Mouse (Mus musculus): ENCODE results near the gene Ier3.

Ier3 gene

DNA sequence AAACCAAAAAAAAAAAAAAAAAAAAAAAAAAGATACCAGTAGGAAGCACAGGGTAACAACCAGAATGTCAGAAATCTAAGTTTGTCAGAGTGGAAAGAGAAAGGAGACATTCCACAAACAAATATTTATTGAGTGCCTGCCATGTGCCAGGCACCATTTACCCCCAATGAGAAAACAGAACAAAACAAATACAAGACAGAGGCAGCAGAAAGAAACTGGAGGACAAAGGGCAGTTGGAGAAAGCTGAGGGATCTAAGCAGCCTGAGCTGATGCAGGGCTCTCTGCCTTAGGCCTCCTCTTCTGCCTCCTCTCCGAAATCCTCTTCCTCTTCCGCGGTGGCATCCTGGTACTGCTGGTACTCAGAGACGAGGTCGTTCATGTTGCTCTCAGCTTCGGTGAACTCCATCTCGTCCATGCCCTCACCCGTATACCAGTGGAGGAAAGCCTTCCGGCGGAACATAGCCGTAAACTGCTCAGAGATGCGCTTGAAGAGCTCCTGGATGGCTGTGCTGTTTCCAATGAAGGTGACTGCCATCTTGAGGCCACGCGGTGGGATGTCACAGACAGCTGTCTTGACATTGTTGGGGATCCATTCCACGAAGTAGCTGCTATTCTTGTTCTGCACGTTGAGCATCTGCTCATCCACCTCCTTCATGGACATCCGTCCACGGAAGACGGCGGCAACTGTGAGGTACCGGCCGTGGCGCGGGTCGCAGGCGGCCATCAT, 13.4 kb downstream of the Ier3 start:
- in situ Hi-C loops (cut with MboI, MseI) = loop anchor here (5.0 to 10.0 kb wide), 2 partner anchors 37 to 280 kb away; no protein-coding TSS in a partner anchor

GRCm38 (mm10) chr17:35835424-35836140, 14.1 kb downstream of the Ier3 start:
- in situ Hi-C loops (cut with MboI, MseI) = loop anchor here (5.0 to 10.0 kb wide), 2 partner anchors 37 to 279 kb away; no protein-coding TSS in a partner anchor

GRCm38 (mm10) chr17:35836178-35836965, 14.9 kb downstream of the Ier3 start:
- in situ Hi-C loops (cut with MboI, MseI) = loop anchor here (5.0 to 10.0 kb wide), 2 partner anchors 36 to 278 kb away; no protein-coding TSS in a partner anchor

GRCm38 (mm10) chr17:35836991-35837422, 15.5 kb downstream of the Ier3 start:
- in situ Hi-C loops (cut with MboI, MseI) = loop anchor here (5.0 to 10.0 kb wide), 2 partner anchors 35 to 278 kb away; no protein-coding TSS in a partner anchor

- in situ Hi-C loops (cut with MboI, MseI) = loop anchor here (5.0 to 10.0 kb wide), 2 partner anchors 35 to 277 kb away; no protein-coding TSS in a partner anchor
Observed at GRCm38 (mm10) chr17:35837487-35837886, 16.0 kb downstream of the Ier3 start.

DNA sequence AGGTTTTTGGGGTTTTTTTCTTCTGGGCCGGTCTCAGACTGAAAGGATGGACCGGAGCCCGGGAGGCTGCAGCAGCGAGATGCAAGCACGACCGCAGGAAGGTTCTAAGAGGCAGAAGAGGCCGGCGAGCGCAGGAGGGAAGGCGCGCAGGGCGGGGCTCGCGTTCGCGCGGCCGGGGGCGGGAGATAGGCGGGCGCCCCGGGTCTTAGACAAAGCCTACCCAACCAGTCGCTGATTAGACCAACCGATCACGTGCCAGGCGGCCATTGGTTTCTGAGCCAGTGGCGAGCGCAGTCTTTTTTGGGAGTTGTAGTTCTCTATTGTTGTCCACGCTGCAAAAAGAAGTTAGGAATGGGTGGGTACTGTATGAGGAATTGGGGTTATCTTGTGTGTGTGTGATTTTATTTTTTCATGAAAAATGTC, 16.6 kb downstream of the Ier3 start, which contains the start of gene Tubb5:
Gene Tubb5, minus strand, starts transcription at position 185 of the 423 bp plus-strand sequence.
- in situ Hi-C loops (cut with MboI, MseI) = loop anchor here (5.0 to 10.0 kb wide), 2 partner anchors 34 to 277 kb away; no protein-coding TSS in a partner anchor

DNA sequence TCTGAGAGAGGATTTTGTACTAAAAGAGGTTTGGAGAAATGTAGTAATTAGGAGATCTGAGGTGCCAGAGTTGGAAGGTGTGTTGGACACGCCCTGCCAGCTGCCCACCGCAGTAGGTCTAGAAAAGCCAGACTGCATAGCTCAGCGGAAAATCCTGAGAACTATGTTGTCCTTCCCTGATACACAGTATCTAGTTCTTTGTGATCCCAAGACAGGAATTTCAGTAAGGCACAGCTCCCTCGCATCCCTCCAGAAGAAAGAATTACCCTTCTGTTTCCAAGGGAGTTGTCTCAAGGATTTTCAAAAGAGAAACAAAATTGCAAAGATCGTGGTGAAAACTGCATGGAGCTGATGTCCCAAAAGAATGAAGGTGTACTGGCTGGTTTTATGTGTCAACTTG, 17.1 kb downstream of the Ier3 start:
- in situ Hi-C loops (cut with MboI, MseI) = loop anchor here (5.0 to 10.0 kb wide), 2 partner anchors 34 to 276 kb away; no protein-coding TSS in a partner anchor

DNA sequence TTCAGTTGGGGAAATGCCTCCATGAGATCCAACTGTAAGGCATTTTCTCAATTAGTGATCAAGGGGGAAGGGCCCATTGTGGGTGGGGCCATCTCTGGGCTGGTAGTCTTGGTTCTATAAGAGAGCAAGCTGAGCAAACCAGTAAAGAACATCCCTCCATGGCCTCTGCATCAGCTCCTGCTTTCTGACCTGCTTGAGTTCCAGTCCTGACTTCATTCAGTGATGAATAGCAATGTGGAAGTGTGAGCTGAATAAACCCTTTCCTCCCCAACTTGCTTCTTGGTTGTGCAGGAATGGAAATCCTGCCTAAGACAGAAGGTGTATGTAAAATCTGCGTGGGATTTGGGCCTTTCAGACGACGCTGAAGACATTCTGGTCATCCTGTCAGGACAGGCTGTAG, 17.5 kb downstream of the Ier3 start:
- in situ Hi-C loops (cut with MboI, MseI) = loop anchor here (5.0 to 10.0 kb wide), 2 partner anchors 33 to 276 kb away; no protein-coding TSS in a partner anchor

- in situ Hi-C loops (cut with MboI, MseI) = no loop called here
Observed at GRCm38 (mm10) chr17:35840561-35840960, 19.1 kb downstream of the Ier3 start.

DNA sequence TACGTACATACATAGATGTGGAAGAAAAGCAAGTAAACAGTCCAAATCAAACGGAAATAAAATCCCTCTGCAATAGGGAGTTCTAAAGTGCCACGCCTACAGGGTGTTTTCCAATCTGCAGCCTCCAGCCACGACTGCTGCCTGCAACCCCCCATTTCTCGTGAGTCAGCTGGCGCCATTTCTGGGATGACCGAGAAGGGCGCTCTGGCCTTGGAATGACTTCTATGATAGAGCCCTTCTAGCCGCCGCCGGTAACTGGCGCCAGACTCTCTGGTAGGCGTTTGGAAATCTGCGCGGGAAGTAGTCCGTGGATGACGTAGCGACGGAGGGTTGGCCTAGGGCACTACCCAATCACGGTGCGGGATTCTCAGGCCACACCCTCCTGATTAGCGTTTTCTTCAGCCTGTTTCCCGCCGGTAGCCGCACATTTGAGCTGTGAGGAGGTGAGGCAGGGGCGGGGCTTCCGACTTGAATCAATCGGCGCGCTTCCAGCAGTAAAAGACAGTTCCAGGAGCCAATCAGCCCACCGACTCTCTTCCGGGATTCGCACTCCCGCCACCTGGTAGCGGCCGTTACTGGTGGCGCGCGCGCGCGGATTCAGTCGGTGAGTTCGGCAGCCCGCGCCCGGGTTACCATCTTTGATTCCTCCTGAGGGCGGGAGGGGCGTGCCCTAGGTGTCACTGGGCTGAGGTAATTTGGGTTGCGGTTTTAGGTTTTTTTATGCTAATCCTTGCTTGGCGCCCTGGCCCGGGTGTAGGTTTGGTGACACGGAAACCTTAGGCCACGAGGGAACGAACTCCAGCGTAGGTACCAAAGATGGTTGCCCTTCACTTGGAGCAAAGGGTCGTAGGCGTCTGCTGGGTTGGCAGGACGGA, 19.8 kb downstream of the Ier3 start, which contains the start of gene Mdc1:
Gene Mdc1, plus strand, starts transcription at position 440 of the 875 bp plus-strand sequence.
- in situ Hi-C loops (cut with MboI, MseI) = no loop called here

- in situ Hi-C loops (cut with MboI, MseI) = no loop called here
Observed at GRCm38 (mm10) chr17:35842006-35842405, 20.5 kb downstream of the Ier3 start.

- in situ Hi-C loops (cut with MboI, MseI) = no loop called here
Observed at GRCm38 (mm10) chr17:35843514-35843913, 22.0 kb downstream of the Ier3 start.

DNA sequence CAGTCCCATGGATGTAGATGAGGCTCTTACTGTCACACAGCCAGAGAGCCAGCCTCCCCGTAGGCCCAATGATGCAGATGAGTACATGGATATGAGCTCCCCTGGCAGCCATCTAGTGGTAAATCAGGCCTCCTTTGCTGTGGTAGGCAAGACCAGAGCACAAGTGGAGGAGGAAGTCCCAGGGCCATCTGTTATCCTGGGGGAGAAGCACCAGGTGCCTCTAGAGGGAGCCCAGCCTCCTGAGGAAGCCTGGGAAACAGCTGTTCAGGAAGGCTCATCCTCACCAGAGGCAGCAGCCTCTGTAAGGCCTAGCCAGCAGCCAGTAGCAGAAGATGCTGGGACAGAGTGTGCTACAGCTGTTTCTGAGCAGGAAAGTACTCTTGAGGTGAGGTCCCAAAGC, 26.6 kb downstream of the Ier3 start:
- in situ Hi-C loops (cut with MboI, MseI) = no loop called here

DNA sequence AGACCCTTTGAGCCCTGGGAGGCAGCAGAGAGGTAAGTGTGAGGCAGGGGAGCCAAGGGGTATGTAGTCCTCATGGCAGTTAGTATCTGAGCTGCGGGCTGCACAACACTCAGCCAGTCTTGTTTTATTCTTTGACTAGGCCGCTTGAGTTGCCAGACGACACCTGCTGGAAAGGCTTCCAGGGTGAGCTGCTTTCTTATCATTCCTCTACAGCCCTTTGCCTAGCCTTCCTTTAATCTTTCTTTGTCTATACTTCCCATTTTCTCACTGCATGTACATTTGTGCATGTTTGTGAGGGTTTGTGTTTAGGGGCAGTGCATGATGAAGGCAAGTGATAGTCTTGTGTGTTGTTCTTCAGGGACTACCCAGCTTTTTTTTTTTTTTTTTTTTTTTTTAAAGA, 29.5 kb downstream of the Ier3 start:
- in situ Hi-C loops (cut with MboI, MseI) = loop anchor here in 1 of 2 experiments (10.0 kb wide), 1 partner anchor 796 kb away; the partner anchor contains the start of gene Ddah2

- in situ Hi-C loops (cut with MboI, MseI) = loop anchor here in 1 of 2 experiments (10.0 kb wide), 1 partner anchor 805 kb away; the partner anchor contains the start of gene Ddah2
Observed at GRCm38 (mm10) chr17:35859371-35859770, 37.9 kb downstream of the Ier3 start.

DNA sequence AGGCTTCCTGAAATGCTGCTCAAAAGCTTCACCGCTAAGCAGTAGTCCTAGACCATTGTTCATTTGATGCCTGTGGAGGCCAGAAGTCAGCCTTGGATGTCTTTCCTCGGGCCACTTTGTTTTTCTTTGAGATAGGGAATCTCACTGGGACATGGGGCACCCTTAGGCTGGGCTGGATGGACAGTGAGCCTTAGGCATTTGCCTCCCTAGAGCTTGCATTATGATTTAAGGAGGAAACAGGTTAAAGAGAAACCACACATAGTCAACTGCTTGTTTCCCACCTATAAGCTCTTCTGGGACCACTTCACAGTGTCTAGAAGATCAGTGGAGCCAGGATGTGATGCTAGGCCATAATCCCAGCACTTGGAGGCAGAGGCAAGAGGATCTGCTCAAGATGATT, 38.4 kb downstream of the Ier3 start:
- in situ Hi-C loops (cut with MboI, MseI) = loop anchor here in 1 of 2 experiments (10.0 kb wide), 1 partner anchor 805 kb away; the partner anchor contains the start of gene Ddah2

- in situ Hi-C loops (cut with MboI, MseI) = no loop called here
Observed at GRCm38 (mm10) chr17:35860831-35861197, 39.3 kb downstream of the Ier3 start.

- in situ Hi-C loops (cut with MboI, MseI) = no loop called here
Observed at GRCm38 (mm10) chr17:35861198-35861857, 39.8 kb downstream of the Ier3 start, which contains the start of gene Nrm. Nrm (plus strand) TSS chr17:35861318.

- in situ Hi-C loops (cut with MboI, MseI) = loop anchor here in 1 of 2 experiments (5.0 kb wide), 1 partner anchor 38 kb away; no protein-coding TSS in a partner anchor
Observed at GRCm38 (mm10) chr17:35864832-35865353, 43.4 kb downstream of the Ier3 start.

All from T-helper 17 cell (primary cell).